Mouse (Mus musculus): ENCODE results near the gene Pdc. TPM values are rescaled to one million over a fixed set of nuclear protein-coding genes. Genes with fewer than 3 reads are reported as not detected.
"Not testable (repeated sequence)": the region's sequence is repeated elsewhere in the genome, so short reads cannot be mapped to it uniquely, and the experiment has no call there.

The Pdc gene
- total RNA-seq (2014; rRNA removed; ENCODE audit: low replicate concordance) (not detected in 2 replicates), polyA plus RNA-seq (2015; fragmentation: Nextera tagmentation; extraction: Ambion mirVana) (not detected in 2 replicates)

DNA sequence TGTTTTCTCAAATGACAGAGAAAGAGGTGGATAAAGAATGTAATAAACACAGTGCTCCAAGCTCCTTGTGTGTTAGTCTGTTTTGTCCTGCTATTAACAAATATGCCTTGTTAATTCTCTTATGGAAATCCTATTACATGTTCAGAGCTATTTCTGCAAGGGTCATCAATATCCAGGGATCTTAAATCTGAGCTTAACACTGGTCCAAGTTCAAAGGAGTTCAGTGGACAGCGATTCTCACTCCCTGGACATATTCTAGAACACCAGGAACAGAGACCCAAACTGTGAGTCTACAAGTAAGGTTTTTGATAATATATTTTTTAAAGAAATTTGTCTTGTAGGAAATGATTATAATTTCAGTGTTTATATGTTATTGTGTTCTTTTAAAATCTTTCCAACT, at the start of gene Pdc:
Pdc (plus strand) TSS at position 213 of the 400 bp plus-strand sequence.
- Histone ChIP-seq H3K27me3 (ENCODE audit: control insufficient read depth, insufficient read depth, low read length) (no peaks in the 10 kb centered on the region), H3K27ac (ENCODE audit: low read depth) (no peak within 1 kb of the TSS), H3K9ac (replicated peaks; ENCODE audit: low read depth, low read length) (no peak within 1 kb of the TSS), H3K4me2 (ENCODE audit: low read depth, low read length) (no peak within 1 kb of the TSS), H3K9me3 (replicated peaks; ENCODE audit: control insufficient read depth, low read length) (no peaks in the 10 kb centered on the region), H3K4me3 (ENCODE audit: low read depth, low read length) (no peak within 1 kb of the TSS), H3K4me1 (ENCODE audit: control insufficient read depth, insufficient read depth) (no peaks in the 10 kb centered on the region), H3K36me3 (replicated peaks; ENCODE audit: control insufficient read depth, insufficient read depth, low read length) (no peaks in the 10 kb centered on the region)
- TF ChIP-seq CTCF (IDR thresholded peaks at IDR 0.05; ENCODE audit: low read depth), result no peak
- no peak for TF ChIP-seq EP300 (IDR thresholded peaks at IDR 0.05; ENCODE audit: low read depth)
- WGBS, result 86% methylated on average over 1 of the region's 1 CpGs
- ATAC-seq (ENCODE audit: insufficient read depth, low read depth) (no peak), DNase-seq (ENCODE audit: low spot score) (no peak)

DNA sequence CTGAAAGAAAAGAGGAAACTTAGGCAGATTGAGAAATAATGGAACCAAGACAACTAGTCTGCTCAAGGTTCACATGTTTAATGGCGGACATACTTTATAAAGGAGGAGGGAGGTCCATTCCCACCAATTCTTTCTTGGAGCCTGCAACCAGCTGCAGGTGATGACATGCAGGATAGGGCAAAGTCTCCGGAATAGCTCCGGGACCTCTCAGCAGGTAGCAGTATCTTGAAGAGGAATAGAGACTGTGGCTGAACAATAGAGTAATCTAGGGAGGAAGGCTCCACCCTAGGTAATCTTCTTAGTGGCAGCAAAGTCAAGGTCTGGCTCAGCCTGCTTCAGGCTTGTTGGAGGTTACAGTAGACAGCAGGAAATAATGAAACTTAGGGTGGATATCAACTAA, 25.2 kb upstream of the Pdc start:
- H3K27me3 ChIP-seq (ENCODE audit: control insufficient read depth, insufficient read depth, low read length); H3K36me3 ChIP-seq (replicated peaks; ENCODE audit: control insufficient read depth, insufficient read depth, low read length); H3K9me3 ChIP-seq (replicated peaks; ENCODE audit: control insufficient read depth, low read length); H3K9ac ChIP-seq (replicated peaks; ENCODE audit: low read depth, low read length); H3K27ac ChIP-seq (ENCODE audit: low read depth); DNase-seq (ENCODE audit: low spot score); H3K4me1 ChIP-seq (ENCODE audit: control insufficient read depth, insufficient read depth); H3K4me2 ChIP-seq (ENCODE audit: low read depth, low read length); ATAC-seq (ENCODE audit: insufficient read depth, low read depth); H3K4me3 ChIP-seq (ENCODE audit: low read depth, low read length): not testable (repeated sequence)
- 61% methylated on average over 3 of the region's 3 CpGs for WGBS

DNA sequence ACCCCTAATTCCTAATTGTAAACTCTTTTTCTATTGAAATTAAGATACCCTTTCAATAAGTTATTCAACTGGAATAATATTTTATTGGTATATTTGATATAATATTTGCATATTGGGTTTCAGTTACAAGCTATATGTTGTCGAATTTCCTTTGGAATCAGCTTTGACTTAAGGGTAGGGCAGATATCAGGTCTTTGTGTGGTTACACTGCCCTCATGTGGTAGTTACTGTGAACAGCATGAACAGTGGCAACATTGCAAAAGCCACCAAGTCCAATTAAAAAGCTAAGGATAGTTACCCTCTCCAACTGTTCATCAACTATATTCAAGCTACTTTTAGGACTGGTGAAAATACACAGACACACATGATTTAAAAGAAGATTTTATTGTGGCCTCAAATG, 11.6 kb upstream of the Pdc start:
- H3K36me3 ChIP-seq (replicated peaks; ENCODE audit: control insufficient read depth, insufficient read depth, low read length), result no peaks in the 10 kb centered on the region
- H3K27ac ChIP-seq (ENCODE audit: low read depth), result no peak overlapping the region
- WGBS, result 45% methylated on average over 1 of the region's 1 CpGs
- H3K4me1 ChIP-seq (ENCODE audit: control insufficient read depth, insufficient read depth), result no peaks in the 10 kb centered on the region
- no peaks in the 10 kb centered on the region for H3K27me3 ChIP-seq (ENCODE audit: control insufficient read depth, insufficient read depth, low read length)
- no peak overlapping the region for H3K4me2 ChIP-seq (ENCODE audit: low read depth, low read length)
- H3K4me3 ChIP-seq (ENCODE audit: low read depth, low read length), result no peak overlapping the region
- ATAC-seq (ENCODE audit: insufficient read depth, low read depth) (no peak), DNase-seq (ENCODE audit: low spot score) (peak; percentile 15)
- 0 out of 2 replicates have a peak, but pooled peaks cover 5% of the 10 kb centered on the region for H3K9me3 ChIP-seq (replicated peaks; ENCODE audit: control insufficient read depth, low read length)
- H3K9ac ChIP-seq (replicated peaks; ENCODE audit: low read depth, low read length), result no peak overlapping the region
- peak; percentile 63 for TF ChIP-seq CTCF (IDR thresholded peaks at IDR 0.05; ENCODE audit: low read depth)
- no peak for TF ChIP-seq EP300 (IDR thresholded peaks at IDR 0.05; ENCODE audit: low read depth)

DNA sequence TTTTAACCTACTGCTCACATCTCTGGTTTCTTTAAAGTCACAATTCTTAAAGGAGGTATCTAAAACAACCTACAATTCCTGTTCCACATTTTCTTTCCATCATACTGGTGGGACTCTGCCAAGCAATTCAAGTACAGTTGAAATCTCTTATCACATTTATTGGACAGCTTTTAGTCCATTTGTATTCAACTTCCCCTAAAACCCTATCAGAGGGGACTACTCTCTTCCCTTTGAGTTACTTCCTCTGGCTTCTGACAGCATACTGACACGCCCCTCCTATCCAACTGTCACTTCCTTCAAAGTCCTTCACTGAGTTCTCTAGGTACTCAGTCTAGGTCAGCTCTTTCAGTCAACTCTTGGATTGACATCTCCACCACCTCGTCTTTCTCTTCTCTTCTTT, 15.9 kb downstream of the Pdc start:
- H3K4me2 ChIP-seq (ENCODE audit: low read depth, low read length), result no peak overlapping the region
- no peaks in the 10 kb centered on the region for H3K27me3 ChIP-seq (ENCODE audit: control insufficient read depth, insufficient read depth, low read length)
- DNase-seq (ENCODE audit: low spot score), result no peak
- no peak overlapping the region for H3K27ac ChIP-seq (ENCODE audit: low read depth)
- ATAC-seq (ENCODE audit: insufficient read depth, low read depth), result no peak
- WGBS, result 59% methylated on average over 2 of the region's 2 CpGs
- TF ChIP-seq EP300 (IDR thresholded peaks at IDR 0.05; ENCODE audit: low read depth) (no peak), CTCF (IDR thresholded peaks at IDR 0.05; ENCODE audit: low read depth) (no peak)
- no peak overlapping the region for H3K4me3 ChIP-seq (ENCODE audit: low read depth, low read length)
- H3K9ac ChIP-seq (replicated peaks; ENCODE audit: low read depth, low read length), result no peak overlapping the region
- no peaks in the 10 kb centered on the region for H3K36me3 ChIP-seq (replicated peaks; ENCODE audit: control insufficient read depth, insufficient read depth, low read length)
- no peaks in the 10 kb centered on the region for H3K4me1 ChIP-seq (ENCODE audit: control insufficient read depth, insufficient read depth)
- no peaks in the 10 kb centered on the region for H3K9me3 ChIP-seq (replicated peaks; ENCODE audit: control insufficient read depth, low read length)

DNA sequence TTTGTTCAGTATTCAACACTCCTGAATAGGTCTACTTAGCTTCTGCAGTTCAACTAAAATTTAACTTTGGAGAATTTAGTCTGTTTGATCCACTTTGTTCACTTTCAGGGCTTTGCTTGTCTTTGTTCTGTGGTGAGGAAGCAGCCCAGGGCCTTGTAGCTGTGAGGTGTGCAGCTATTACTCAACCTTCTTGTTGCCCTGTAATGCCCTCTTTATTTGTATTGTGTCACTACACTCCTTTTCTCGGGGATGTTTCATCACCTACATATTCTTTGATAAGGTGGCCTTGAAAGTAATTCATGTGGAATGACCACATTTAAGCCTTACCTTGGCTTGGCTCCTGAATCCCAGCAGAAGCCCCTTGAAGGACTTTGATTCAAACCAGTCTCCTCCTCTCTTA, 41.6 kb downstream of the Pdc start:
- ATAC-seq (ENCODE audit: insufficient read depth, low read depth) (no peak), DNase-seq (ENCODE audit: low spot score) (no peak)
- Histone ChIP-seq H3K27me3 (ENCODE audit: control insufficient read depth, insufficient read depth, low read length) (no peaks in the 10 kb centered on the region), H3K9me3 (replicated peaks; ENCODE audit: control insufficient read depth, low read length) (no peaks in the 10 kb centered on the region), H3K27ac (ENCODE audit: low read depth) (no peak overlapping the region), H3K9ac (replicated peaks; ENCODE audit: low read depth, low read length) (no peak overlapping the region), H3K4me2 (ENCODE audit: low read depth, low read length) (no peak overlapping the region), H3K4me1 (ENCODE audit: control insufficient read depth, insufficient read depth) (no peaks in the 10 kb centered on the region), H3K4me3 (ENCODE audit: low read depth, low read length) (no peak overlapping the region), H3K36me3 (replicated peaks; ENCODE audit: control insufficient read depth, insufficient read depth, low read length) (peaks cover 41% of the 10 kb centered on the region)
- TF ChIP-seq EP300 (IDR thresholded peaks at IDR 0.05; ENCODE audit: low read depth) (no peak), CTCF (IDR thresholded peaks at IDR 0.05; ENCODE audit: low read depth) (no peak)
- WGBS, result 69% methylated on average over 1 of the region's 1 CpGs

DNA sequence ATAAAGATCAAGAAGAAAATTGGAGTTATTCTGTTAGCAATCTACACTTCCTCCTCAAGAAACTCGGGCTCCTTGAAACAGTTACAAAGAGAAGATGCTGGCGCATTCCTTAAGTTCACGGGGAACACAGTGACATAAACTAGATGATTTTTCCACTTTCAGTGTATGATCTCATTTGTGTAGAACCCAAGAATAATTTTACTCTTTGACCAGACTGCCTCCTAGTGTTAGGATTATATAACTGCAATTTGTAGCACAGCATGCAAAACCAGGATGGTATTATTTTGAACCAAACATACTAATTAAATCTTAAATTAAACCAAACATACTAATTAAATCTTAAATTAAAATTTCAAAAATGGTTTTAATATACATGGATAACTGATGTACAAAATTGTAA, 53.7 kb downstream of the Pdc start:
- H3K4me1 ChIP-seq (ENCODE audit: control insufficient read depth, insufficient read depth), result no peaks in the 10 kb centered on the region
- H3K9me3 ChIP-seq (replicated peaks; ENCODE audit: control insufficient read depth, low read length), result no peaks in the 10 kb centered on the region
- no peak for ATAC-seq (ENCODE audit: insufficient read depth, low read depth)
- no peak overlapping the region for H3K9ac ChIP-seq (replicated peaks; ENCODE audit: low read depth, low read length)
- peak; percentile 42 for TF ChIP-seq CTCF (IDR thresholded peaks at IDR 0.05; ENCODE audit: low read depth)
- no peak for TF ChIP-seq EP300 (IDR thresholded peaks at IDR 0.05; ENCODE audit: low read depth)
- H3K27ac ChIP-seq (ENCODE audit: low read depth), result no peak overlapping the region
- peak; percentile 25 for DNase-seq (ENCODE audit: low spot score)
- WGBS, result 66% methylated on average over 3 of the region's 3 CpGs
- H3K4me3 ChIP-seq (ENCODE audit: low read depth, low read length), result no peak overlapping the region
- no peaks in the 10 kb centered on the region for H3K27me3 ChIP-seq (ENCODE audit: control insufficient read depth, insufficient read depth, low read length)
- H3K36me3 ChIP-seq (replicated peaks; ENCODE audit: control insufficient read depth, insufficient read depth, low read length), result peaks cover 35% of the 10 kb centered on the region
- H3K4me2 ChIP-seq (ENCODE audit: low read depth, low read length), result no peak overlapping the region

Measured in heart, postnatal 0 days (tissue).